Mouse (Mus musculus) liver, postnatal 0 days (tissue): ENCODE measurements at regions not wholly inside any gene's neighbourhood (a gene's known extent, or its start where the extent isn't known, plus 50 kb on each side); places are given as distances from the start of the nearest gene placed in this dataset.
"Not testable (repeated sequence)": the region's sequence is repeated elsewhere in the genome, so short reads cannot be mapped to it uniquely, and the experiment has no call there.

ENCODE experiments used
- ATAC-seq: fragments of 200-750 bp; cut with Nextera tagmentation; 2 replicates; pipeline ENCODE4 v1.8.0; 2017; ENCODE audit warnings: mild to moderate bottlenecking, moderate library complexity
- DNase-seq: peaks from one replicate; pipeline ENCODE4 v3.0.0-alpha.2; 2016
- H3K27ac ChIP-seq: fragments of 300-500 bp; sonication (generic); 2 replicates; pipeline ENCODE4 v1.5.1; 2014; ENCODE audit warnings: antibody characterized with exemption, moderate library complexity, mild to moderate bottlenecking, low read depth
- H3K27me3 ChIP-seq: fragments of 300-500 bp; sonication (generic); 2 replicates; pipeline ENCODE4 v1.6.1; 2014; ENCODE audit warnings: low read length, control low read depth, mixed read lengths; ENCODE audit not compliant: insufficient read depth
- H3K36me3 ChIP-seq: fragments of 300-500 bp; sonication (generic); replicated peaks from 2 replicates; pipeline ENCODE4 v1.6.1; 2014; ENCODE audit warnings: mild to moderate bottlenecking, control low read depth, low read length, moderate library complexity, mixed read lengths; ENCODE audit not compliant: insufficient read depth
- H3K4me1 ChIP-seq: fragments of 300-500 bp; sonication (generic); 2 replicates; pipeline ENCODE4 v1.6.1; 2014; ENCODE audit warnings: antibody characterized with exemption, mild to moderate bottlenecking, control low read depth; ENCODE audit not compliant: insufficient read depth
- H3K4me2 ChIP-seq: fragments of 300-500 bp; sonication (generic); 2 replicates; pipeline ENCODE4 v1.6.1; 2014; ENCODE audit warnings: low read depth, mild to moderate bottlenecking, low read length, moderate library complexity, mixed read lengths
- H3K4me3 ChIP-seq: fragments of 300-500 bp; sonication (generic); 2 replicates; pipeline ENCODE4 v1.5.1; 2014; ENCODE audit warnings: low read depth, low read length
- H3K9ac ChIP-seq: fragments of 300-500 bp; sonication (generic); replicated peaks from 2 replicates; pipeline ENCODE4 v1.6.1; 2014; ENCODE audit warnings: mild to moderate bottlenecking, moderate library complexity
- H3K9me3 ChIP-seq: fragments of 300-500 bp; sonication (generic); 2 replicates; pipeline ENCODE4 v1.6.1; 2016; ENCODE audit warnings: mild to moderate bottlenecking, control low read depth, low read length, mixed read lengths
- CTCF ChIP-seq: sonication (generic); IDR thresholded peaks from 2 replicates; pipeline ENCODE4 v1.5.1; 2016; ENCODE audit warnings: antibody characterized with exemption, low read depth
- EP300 ChIP-seq: IDR thresholded peaks from 2 replicates; pipeline ENCODE4 v1.6.1; 2016; ENCODE audit warnings: antibody characterized with exemption, low read depth, mild to moderate bottlenecking
- WGBS: fragments of 180-500 bp; shearing (Covaris S2); extraction: QIAGEN DNeasy Blood & Tissue Kit; methylation state at CpG from one replicate; pipeline ENCODE4 v1.1.7; 2014; ENCODE audit not compliant: insufficient replicate concordance; 5-methylcytosine and 5-hydroxymethylcytosine counted together

DNA sequence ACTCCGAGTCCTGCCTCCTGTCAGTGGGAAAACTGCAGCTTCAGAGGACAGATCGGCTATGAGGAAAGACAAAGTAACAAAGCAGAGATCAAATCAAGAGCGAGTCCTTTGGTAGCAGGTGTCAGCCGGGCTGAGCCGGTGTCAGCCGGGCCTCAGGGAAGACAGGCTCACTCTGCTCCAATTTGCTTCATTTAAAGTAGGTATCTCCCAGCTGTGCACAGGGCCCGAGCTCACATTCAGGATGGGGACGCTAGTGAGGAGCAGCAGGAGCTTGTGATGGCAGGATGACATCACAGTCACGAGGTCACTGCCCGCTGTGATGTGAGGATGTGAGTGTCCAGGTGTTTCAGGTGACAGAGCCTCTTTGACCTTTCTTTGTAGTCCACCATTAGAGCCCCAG, 137.8 kb upstream of the Sfswap start:
- H3K27ac ChIP-seq = no peak overlapping the region
- no peaks in the 10 kb centered on the region for H3K9me3 ChIP-seq
- no peaks in the 10 kb centered on the region for H3K4me1 ChIP-seq
- no peak for TF ChIP-seq CTCF
- TF ChIP-seq EP300 = no peak
- no peak overlapping the region for H3K4me2 ChIP-seq
- H3K9ac ChIP-seq = no peak overlapping the region
- H3K36me3 ChIP-seq = no peaks in the 10 kb centered on the region
- no peak for ATAC-seq
- no peak overlapping the region for H3K4me3 ChIP-seq
- no peaks in the 10 kb centered on the region for H3K27me3 ChIP-seq
- no peak for DNase-seq
- WGBS = 78% methylated on average over 10 of the region's 10 CpGs

DNA sequence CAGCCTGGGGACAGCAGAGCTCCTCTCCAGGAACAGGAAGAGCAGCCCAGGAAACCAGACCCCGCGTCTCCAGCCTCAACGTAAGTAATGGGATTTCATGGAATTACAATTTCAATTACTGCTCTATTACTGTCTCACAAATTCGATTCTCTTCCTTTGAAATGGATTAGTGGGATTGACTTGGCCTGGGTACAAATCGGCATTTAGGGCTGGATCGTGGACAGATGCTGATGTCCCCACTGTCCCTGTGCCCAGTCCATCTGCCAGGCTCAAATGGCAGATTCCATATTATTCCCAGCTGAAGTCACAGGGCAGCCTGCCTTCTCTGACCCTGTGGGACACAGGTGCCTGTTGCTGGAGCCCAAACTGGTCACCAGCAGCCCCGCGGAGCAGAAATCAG, 136.0 kb upstream of the Sfswap start:
- Histone ChIP-seq H3K4me1 (no peaks in the 10 kb centered on the region), H3K4me3 (no peak overlapping the region), H3K4me2 (no peak overlapping the region), H3K27ac (no peak overlapping the region), H3K9ac (no peak overlapping the region), H3K36me3 (no peaks in the 10 kb centered on the region), H3K27me3 (no peaks in the 10 kb centered on the region), H3K9me3 (no peaks in the 10 kb centered on the region)
- TF ChIP-seq CTCF (no peak), EP300 (no peak)
- DNase-seq (no peak), ATAC-seq (no peak)
- WGBS = 66% methylated on average over 8 of the region's 8 CpGs

DNA sequence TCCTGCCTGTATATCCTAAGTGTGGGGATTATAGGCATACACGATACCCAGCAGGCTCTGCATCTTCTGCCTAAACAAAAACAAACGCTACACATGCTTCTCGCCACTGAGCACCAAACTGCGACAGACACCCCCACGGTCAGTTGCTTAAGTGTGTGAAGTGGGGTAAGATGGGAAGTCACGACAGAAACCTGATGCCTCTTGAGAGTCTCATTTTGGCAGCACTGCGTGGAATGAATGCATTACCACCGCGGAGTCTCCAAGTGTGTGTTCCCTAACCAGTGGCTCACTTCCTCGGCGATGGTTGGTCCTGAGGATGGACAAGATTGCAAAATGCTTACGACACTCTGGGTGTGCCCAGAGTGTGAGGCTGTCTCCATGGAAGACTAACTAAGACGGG, 133.8 kb upstream of the Sfswap start:
- 75% methylated on average over 13 of the region's 13 CpGs for WGBS
- H3K27me3 ChIP-seq = no peaks in the 10 kb centered on the region
- ATAC-seq = no peak
- no peaks in the 10 kb centered on the region for H3K36me3 ChIP-seq
- no peak overlapping the region for H3K4me2 ChIP-seq
- H3K4me3 ChIP-seq = no peak overlapping the region
- H3K9me3 ChIP-seq = no peaks in the 10 kb centered on the region
- TF ChIP-seq CTCF (no peak), EP300 (no peak)
- no peak overlapping the region for H3K27ac ChIP-seq
- no peak for DNase-seq
- no peak overlapping the region for H3K9ac ChIP-seq
- H3K4me1 ChIP-seq = no peaks in the 10 kb centered on the region

DNA sequence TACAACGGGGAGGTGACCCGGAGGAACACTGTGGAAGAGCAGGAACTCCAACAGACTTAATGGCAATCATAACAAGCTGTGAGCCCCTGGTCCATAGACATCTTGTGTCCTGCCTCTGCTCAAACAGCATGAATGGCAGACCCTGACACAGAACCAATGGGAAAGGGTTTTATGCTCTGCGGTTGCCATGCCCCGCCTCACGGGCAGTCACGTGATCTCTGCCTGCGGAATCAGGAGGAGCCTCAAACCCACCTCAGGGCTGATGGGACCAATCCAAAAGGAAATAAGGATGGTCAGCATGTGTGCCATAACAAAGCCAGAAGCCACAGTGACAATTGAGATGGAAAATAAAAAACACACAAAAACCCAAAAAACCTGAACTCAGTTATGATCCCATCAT, 120.2 kb upstream of the Sfswap start:
- ATAC-seq (no peak), DNase-seq (no peak)
- no peaks in the 10 kb centered on the region for H3K27me3 ChIP-seq
- peaks cover 2% of the 10 kb centered on the region; the same call in 1 of the 2 replicates for H3K9me3 ChIP-seq
- H3K36me3 ChIP-seq = no peaks in the 10 kb centered on the region
- H3K4me2 ChIP-seq = no peak overlapping the region
- TF ChIP-seq CTCF (no peak), EP300 (no peak)
- no peaks in the 10 kb centered on the region for H3K4me1 ChIP-seq
- WGBS = 85% methylated on average over 7 of the region's 7 CpGs
- H3K4me3 ChIP-seq = no peak overlapping the region
- no peak overlapping the region for H3K27ac ChIP-seq
- no peak overlapping the region for H3K9ac ChIP-seq

DNA sequence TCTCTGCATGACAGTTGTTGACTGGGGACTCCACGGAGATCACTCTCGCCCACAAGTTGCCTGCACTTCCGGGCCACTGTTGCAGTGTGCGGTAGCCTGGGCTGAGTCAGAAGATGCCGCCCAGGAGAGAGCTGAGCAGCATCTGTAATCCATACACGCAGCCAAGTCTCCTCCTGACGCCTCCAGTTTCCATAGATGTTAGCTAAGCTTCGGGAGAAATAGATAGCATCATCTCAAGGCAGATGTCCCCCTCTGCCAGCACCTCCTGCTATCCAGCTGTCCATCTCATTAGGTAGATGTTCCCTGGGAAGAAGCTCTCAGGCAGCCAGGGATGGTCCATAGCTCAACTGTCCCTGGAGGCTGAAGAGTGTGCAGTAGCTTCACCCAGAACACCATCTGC, 116.0 kb upstream of the Sfswap start:
- H3K9ac ChIP-seq = no peak overlapping the region
- TF ChIP-seq CTCF = no peak
- TF ChIP-seq EP300 = no peak
- DNase-seq (no peak), ATAC-seq (no peak)
- H3K4me1 ChIP-seq = no peaks in the 10 kb centered on the region
- no peak overlapping the region for H3K27ac ChIP-seq
- H3K9me3 ChIP-seq = no peaks in the 10 kb centered on the region
- no peak overlapping the region for H3K4me3 ChIP-seq
- WGBS = 78% methylated on average over 8 of the region's 8 CpGs
- no peak overlapping the region for H3K4me2 ChIP-seq
- no peaks in the 10 kb centered on the region for H3K36me3 ChIP-seq
- H3K27me3 ChIP-seq = no peaks in the 10 kb centered on the region

DNA sequence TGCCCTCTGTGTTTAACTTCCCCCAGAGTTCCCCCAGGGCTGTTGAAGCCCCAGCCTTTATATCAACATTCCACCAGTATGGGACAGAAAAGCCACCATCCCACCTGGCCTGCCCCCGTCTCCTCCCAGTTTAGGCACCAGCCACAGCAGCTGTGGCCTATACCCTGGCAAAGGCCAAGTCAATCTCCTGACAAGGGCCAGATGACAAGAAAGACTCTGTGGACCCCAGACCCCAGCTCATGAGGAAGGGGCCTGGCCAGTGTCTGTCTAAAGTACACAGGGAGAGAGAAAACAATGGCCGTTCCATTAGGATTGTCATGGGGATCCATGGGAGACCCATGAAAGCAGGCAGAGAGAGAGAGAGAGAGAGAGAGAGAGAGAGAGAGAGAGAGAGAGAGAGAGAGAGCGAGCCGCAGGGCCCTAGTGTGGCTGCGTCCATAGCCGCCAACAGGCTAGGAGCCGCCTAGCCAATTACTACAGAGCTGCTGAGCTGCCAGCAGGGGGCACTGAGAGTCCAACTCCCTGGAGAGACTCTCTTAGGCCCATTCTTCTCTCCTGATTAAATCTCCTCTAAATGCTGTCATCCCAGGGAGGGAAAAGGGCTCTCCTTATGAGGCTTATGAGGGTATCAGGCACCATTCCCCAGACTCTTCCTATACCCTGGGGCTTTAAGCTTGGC, 114.9 kb upstream of the Sfswap start:
- peak; percentile 91 for ATAC-seq
- not testable (repeated sequence) for DNase-seq, H3K9me3 ChIP-seq, H3K27me3 ChIP-seq, H3K4me1 ChIP-seq, H3K27ac ChIP-seq, H3K4me2 ChIP-seq, H3K36me3 ChIP-seq, H3K4me3 ChIP-seq, H3K9ac ChIP-seq
- 63% methylated on average over 2 of the region's 7 CpGs for WGBS

DNA sequence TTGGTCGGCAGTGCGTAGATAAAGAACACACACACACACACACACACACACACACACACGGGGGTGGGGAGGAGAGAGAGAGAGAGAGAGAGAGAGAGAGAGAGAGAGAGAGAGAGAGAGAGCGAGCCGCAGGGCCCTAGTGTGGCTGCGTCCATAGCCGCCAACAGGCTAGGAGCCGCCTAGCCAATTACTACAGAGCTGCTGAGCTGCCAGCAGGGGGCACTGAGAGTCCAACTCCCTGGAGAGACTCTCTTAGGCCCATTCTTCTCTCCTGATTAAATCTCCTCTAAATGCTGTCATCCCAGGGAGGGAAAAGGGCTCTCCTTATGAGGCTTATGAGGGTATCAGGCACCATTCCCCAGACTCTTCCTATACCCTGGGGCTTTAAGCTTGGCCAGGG, 114.3 kb upstream of the Sfswap start:
- DNase-seq, H3K4me1 ChIP-seq, H3K27ac ChIP-seq, H3K27me3 ChIP-seq, H3K4me3 ChIP-seq, H3K9ac ChIP-seq, H3K4me2 ChIP-seq, H3K36me3 ChIP-seq, H3K9me3 ChIP-seq: not testable (repeated sequence)
- WGBS = no CpG with 5 or more reads among the region's 8 CpGs
- peak; percentile 92 for ATAC-seq
